ENCODE assay signal across 8 mouse cellular contexts in genomic region chr7:117553228-117553627, GRCm38 (mm10).
DNase-seq lines count a peak whose midpoint lies in the region; ATAC-seq lines count a peak whose summit lies in the region.

No protein-coding gene starts in this region.

- H3K36me3 ChIP-seq in neural tube, embryonic 12.5 days = no peaks in the 10 kb centered on the region
- no peaks in the 10 kb centered on the region for H3K36me3 ChIP-seq in neural tube, embryonic 15.5 days
- no peaks in the 10 kb centered on the region for H3K36me3 ChIP-seq in hindbrain, embryonic 14.5 days (replicated peaks; ENCODE audit: control insufficient read depth, insufficient read depth)

- H3K9ac ChIP-seq in neural tube, embryonic 12.5 days = no peak overlapping the region
- no peak overlapping the region for H3K9ac ChIP-seq in neural tube, embryonic 15.5 days (replicated peaks)
- 0 out of 2 replicates have a peak overlapping the region, but pooled peaks have one; percentile 5 for H3K9ac ChIP-seq in hindbrain, embryonic 14.5 days

- no peaks in the 10 kb centered on the region for H3K9me3 ChIP-seq in neural tube, embryonic 12.5 days
- no peaks in the 10 kb centered on the region for H3K9me3 ChIP-seq in neural tube, embryonic 15.5 days (replicated peaks)
- H3K9me3 ChIP-seq in hindbrain, embryonic 14.5 days (ENCODE audit: control insufficient read depth, low read length) = no peaks in the 10 kb centered on the region

- no peaks in the 10 kb centered on the region for H3K27me3 ChIP-seq in neural tube, embryonic 12.5 days (replicated peaks)
- H3K27me3 ChIP-seq in neural tube, embryonic 15.5 days (replicated peaks) = peaks cover 18% of the 10 kb centered on the region; the same call in 1 of the 2 replicates
- H3K27me3 ChIP-seq in hindbrain, embryonic 14.5 days (ENCODE audit: control insufficient read depth, insufficient read depth, low read length) = peaks cover 3% of the 10 kb centered on the region; the same call in 1 of the 2 replicates

- peaks cover 19% of the 10 kb centered on the region for H3K4me1 ChIP-seq in neural tube, embryonic 12.5 days
- peaks cover 53% of the 10 kb centered on the region for H3K4me1 ChIP-seq in neural tube, embryonic 15.5 days
- H3K4me1 ChIP-seq in hindbrain, embryonic 14.5 days (replicated peaks; ENCODE audit: control insufficient read depth, insufficient read depth, low read length) = peaks cover 43% of the 10 kb centered on the region

- WGBS in neural tube, embryonic 12.5 days = 43% methylated on average over 12 of the region's 12 CpGs
- WGBS in neural tube, embryonic 15.5 days = 42% methylated on average over 12 of the region's 12 CpGs
- 38% methylated on average over 12 of the region's 12 CpGs for WGBS in hindbrain, embryonic 14.5 days

- peak; percentile 38 for ATAC-seq in frontal cortex, adult (ENCODE audit: low TSS enrichment)
- 0 out of 2 replicates have a peak, but pooled peaks have one; percentile 19 for ATAC-seq in neural tube, embryonic 12.5 days (ENCODE audit: low FRiP score, low read depth)
- ATAC-seq in neural tube, embryonic 15.5 days (ENCODE audit: low FRiP score) = no peak
- ATAC-seq in hindbrain, embryonic 14.5 days (ENCODE audit: low FRiP score) = peak; percentile 42; the same call in 1 of the 2 replicates
- no peak; the same call in 1 of the 2 replicates for ATAC-seq in megakaryocyte progenitor cell, adult 5-6 weeks (replicated peaks; ENCODE audit: poor library complexity)

- H3K27ac ChIP-seq in neural tube, embryonic 12.5 days = no peak overlapping the region
- H3K27ac ChIP-seq in neural tube, embryonic 15.5 days (replicated peaks) = no peak overlapping the region
- no peak overlapping the region for H3K27ac ChIP-seq in hindbrain, embryonic 14.5 days

- no peak for DNase-seq in frontal cortex, postnatal 25 days (ENCODE audit: low spot score in 2 of 2)
- DNase-seq in hindbrain, embryonic 14.5 days (ENCODE audit: low spot score) = peak; percentile 50
- DNase-seq in retina, adult 2 months (ENCODE audit: low read depth, low spot score) = peak; percentile 91
- no peak for DNase-seq in cerebellum, adult 9-10 months

- no peak overlapping the region for H3K4me2 ChIP-seq in neural tube, embryonic 12.5 days (replicated peaks)
- H3K4me2 ChIP-seq in neural tube, embryonic 15.5 days = no peak overlapping the region
- no peak overlapping the region for H3K4me2 ChIP-seq in hindbrain, embryonic 14.5 days (replicated peaks)

- H3K4me3 ChIP-seq in neural tube, embryonic 12.5 days = no peak overlapping the region
- no peak overlapping the region for H3K4me3 ChIP-seq in neural tube, embryonic 15.5 days (replicated peaks)
- H3K4me3 ChIP-seq in hindbrain, embryonic 14.5 days (replicated peaks; ENCODE audit: low read length) = no peak overlapping the region

Comparison
In these comparisons a context has a peak if more than half of its experiments do, and no peak if none do; other contexts are left out.
1. ATAC-seq: peak in frontal cortex, adult (single experiment), neural tube, embryonic 12.5 days (single experiment) and hindbrain, embryonic 14.5 days (single experiment); none in neural tube, embryonic 15.5 days (single experiment) and megakaryocyte progenitor cell, adult 5-6 weeks (single experiment).
2. DNase-seq: peak in hindbrain, embryonic 14.5 days (single experiment) and retina, adult 2 months (single experiment); none in frontal cortex, postnatal 25 days (0 of 2) and cerebellum, adult 9-10 months (single experiment).